Mouse (Mus musculus) E14TG2a.4 (cell line): ENCODE measurements at regions not wholly inside any gene's neighbourhood (a gene's known extent, or its start where the extent isn't known, plus 50 kb on each side); places are given as distances from the start of the nearest gene placed in this dataset.
"Not testable (repeated sequence)": the region's sequence is repeated elsewhere in the genome, so short reads cannot be mapped to it uniquely, and the experiment has no call there.

Source experiments
- H3K27me3 ChIP-seq: 2 replicates; pipeline ENCODE4 v1.6.1; 2014; ENCODE audit warnings: low read length, control low read depth; ENCODE audit not compliant: insufficient read depth
- H3K36me3 ChIP-seq: 2 replicates; pipeline ENCODE4 v1.6.1; 2014; ENCODE audit warnings: low read length, control low read depth; ENCODE audit not compliant: insufficient read depth
- H3K4me1 ChIP-seq: replicated peaks from 2 replicates; pipeline ENCODE4 v1.6.1; 2014; ENCODE audit warnings: low read depth, low read length, control low read depth
- H3K4me3 ChIP-seq: replicated peaks from 2 replicates; pipeline ENCODE4 v1.5.1; 2014; ENCODE audit warnings: mild to moderate bottlenecking, low read length
- H3K9me3 ChIP-seq: 2 replicates; pipeline ENCODE4 v1.6.1; 2014; ENCODE audit warnings: low read length, control low read depth
- NANOG ChIP-seq: IDR thresholded peaks from 2 replicates; pipeline ENCODE4 v1.6.1; 2014; ENCODE audit warnings: borderline replicate concordance, low read length, mixed read lengths

DNA sequence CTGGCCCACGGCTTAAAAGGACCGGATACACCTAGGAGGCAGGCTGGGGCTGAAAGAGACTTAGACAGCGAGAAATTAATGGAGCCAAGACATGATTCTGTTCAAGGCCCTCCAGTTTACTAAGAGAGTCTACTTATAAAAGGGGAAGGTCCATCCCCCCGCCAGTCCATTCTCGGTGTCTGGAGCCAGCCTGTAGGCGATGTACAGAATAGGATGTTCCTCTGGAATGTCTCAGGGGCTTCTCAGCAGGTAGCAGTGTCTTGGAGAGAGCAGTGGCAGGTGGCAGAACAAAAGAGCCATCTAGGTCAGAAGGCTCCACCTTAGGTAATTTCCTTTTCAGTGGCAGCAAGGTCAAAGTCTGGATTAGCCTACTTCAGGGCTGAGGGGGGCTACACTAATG lies 221.3 kb downstream of the Sgo2b start:
- H3K9me3 ChIP-seq, result peaks cover 33% of the 10 kb centered on the region
- not testable (repeated sequence) for H3K27me3 ChIP-seq, H3K4me1 ChIP-seq, H3K4me3 ChIP-seq, H3K36me3 ChIP-seq
- TF ChIP-seq NANOG, result peak; percentile 63; the same call in 1 of the 2 replicates
